In the genomic region with DNA sequence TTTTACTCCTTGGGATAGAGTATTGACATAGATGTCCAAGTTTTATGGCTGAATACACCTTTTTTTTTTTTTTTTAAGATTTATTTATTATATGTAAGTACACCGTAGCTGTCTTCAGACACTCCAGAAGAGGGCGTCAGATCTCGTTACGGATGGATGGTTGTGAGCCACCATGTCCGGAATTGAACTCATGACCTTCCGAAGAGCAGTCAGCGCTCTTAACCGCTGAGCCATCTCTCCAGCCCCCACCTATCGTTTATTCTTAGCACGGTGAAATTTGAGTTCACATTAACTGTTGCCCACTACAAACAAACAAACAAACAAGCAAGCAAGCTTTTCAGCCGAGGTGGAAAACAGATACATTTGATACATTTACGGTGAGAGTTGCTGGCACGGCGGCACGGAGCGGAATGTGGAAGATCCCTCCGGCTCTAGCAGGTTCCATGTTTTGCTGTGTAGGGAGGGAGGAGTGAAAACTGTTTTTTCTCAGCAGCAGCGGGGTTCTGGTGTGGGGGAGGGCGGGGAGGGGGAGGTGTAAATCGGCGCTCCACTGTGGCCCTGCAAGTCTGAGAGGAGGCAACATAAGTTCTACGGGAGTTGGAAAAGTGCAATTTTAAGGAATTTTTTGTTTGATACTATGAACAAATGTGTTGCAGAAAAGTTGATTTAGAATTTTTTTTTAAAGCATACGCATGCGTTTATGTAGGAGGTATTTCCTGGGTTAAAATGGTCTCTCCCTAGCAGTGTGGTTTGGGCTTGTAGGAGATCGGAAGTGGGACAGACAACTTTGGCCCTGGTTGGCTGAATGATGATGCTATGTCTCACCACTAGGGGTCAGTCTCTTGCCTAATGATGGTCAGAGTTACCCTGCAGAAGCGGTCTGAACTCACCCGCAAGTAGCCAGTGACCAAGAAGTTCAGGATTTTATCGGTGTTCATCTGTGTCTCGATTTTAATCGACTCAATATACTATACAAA, we compare ENCODE assay signal across 8 mouse cellular contexts. TPM values are rescaled to one million over a fixed set of nuclear protein-coding genes. Genes with fewer than 3 reads are reported as not detected.
DNase-seq lines count a peak whose midpoint lies in the region; ATAC-seq and TF ChIP-seq lines count a peak whose summit lies in the region.

No protein-coding gene starts in this region.

- WGBS in hindbrain, embryonic 11.5 days = 6% methylated on average over 30 of the region's 30 CpGs

- DNase-seq in Patski (ENCODE audit: low read depth, low spot score) = peak; percentile 99
- peak; percentile 74 for DNase-seq in cerebellum, adult 9-11 months
- peak; percentile 74 to 90 for DNase-seq in frontal cortex, adult 2 months (ENCODE audit: extremely low spot score in 1 of 2, low spot score in 1 of 2)
- peak; percentile 86 for DNase-seq in hindbrain, embryonic 11.5 days (ENCODE audit: low spot score)
- DNase-seq in layer of hippocampus, postnatal 10 days (ENCODE audit: low spot score in 2 of 2) = peak; percentile 67 to 80
- peak; percentile 94 for DNase-seq in lung, postnatal 10 days
- peak; percentile 55 for DNase-seq in ovary, postnatal 36 days (ENCODE audit: low spot score)
- DNase-seq in thymus, postnatal 25 days = peak; percentile 75

- no peaks in the 10 kb centered on the region for H3K4me1 ChIP-seq in hindbrain, embryonic 11.5 days (replicated peaks; ENCODE audit: control insufficient read depth, insufficient read depth, low read length)

- H3K36me3 ChIP-seq in hindbrain, embryonic 11.5 days (ENCODE audit: control insufficient read depth, insufficient read depth, low read length) = no peaks in the 10 kb centered on the region

- H3K27ac ChIP-seq in hindbrain, embryonic 11.5 days (ENCODE audit: low read depth, low read length) = no peak overlapping the region

- ATAC-seq in Patski = peak; percentile 86
- ATAC-seq in hindbrain, embryonic 11.5 days (ENCODE audit: low FRiP score) = peak; percentile 89

- H3K4me2 ChIP-seq in hindbrain, embryonic 11.5 days (replicated peaks; ENCODE audit: low read depth, low read length) = peak overlapping the region; percentile 42

- no peak overlapping the region for H3K9ac ChIP-seq in hindbrain, embryonic 11.5 days (ENCODE audit: low read depth, low read length)

- H3K27me3 ChIP-seq in Patski = no peaks in the 10 kb centered on the region
- H3K27me3 ChIP-seq in hindbrain, embryonic 11.5 days (ENCODE audit: control insufficient read depth, insufficient read depth, low read length) = no peaks in the 10 kb centered on the region

- TF ChIP-seq CTCF in Patski (IDR thresholded peaks at IDR 0.05) = peak; percentile 98

- POLR2A ChIA-PET in Patski (lab: Charles Lee) = interaction anchor here (0.8 to 1.8 kb wide), 6 partner anchors 37 to 464 kb away, joined by 3 to 8 read pairs (median 3); no protein-coding TSS in a partner anchor

- CTCF ChIA-PET in Patski (lab: Charles Lee) = interaction anchor here (1.0 to 2.0 kb wide), 16 partner anchors 10 to 464 kb away, joined by 3 to 29 read pairs (median 4); no protein-coding TSS in a partner anchor

- H3K4me3 ChIP-seq in hindbrain, embryonic 11.5 days (ENCODE audit: low read depth, low read length) = peak overlapping the region; percentile 28

- H3K9me3 ChIP-seq in hindbrain, embryonic 11.5 days (ENCODE audit: control insufficient read depth, low read length) = no peaks in the 10 kb centered on the region

- in situ Hi-C loops in Patski (cut with MboI; ENCODE audit: low pct_unique_long_range_greater_than_20kb) = loop anchor here (5.0 to 10.0 kb wide), 5 partner anchors 35 to 545 kb away; partner anchors contain the start of gene Actrt3

RNA-seq across cellular contexts. Expression of gene Skil, which starts 37.9 kb away (rescaled TPM):
- 30.0 TPM for polyA plus RNA-seq in Patski (2021)
- 19.8 and 20.0 TPM in 2 replicates for polyA plus RNA-seq in frontal cortex, adult 2 months (2012; rRNA removed)
- 57.9 and 71.1 TPM in 2 replicates for polyA plus RNA-seq in hindbrain, embryonic 11.5 days (2014; fragmentation: Nextera tagmentation; extraction: Ambion mirVana)
- 10 to 100 TPM; 60.9 to 71.8 TPM for total RNA-seq in layer of hippocampus, postnatal 10 days (2021)
